Mouse (Mus musculus): ENCODE measurements at regions not wholly inside any gene's neighbourhood (a gene's known extent, or its start where the extent isn't known, plus 50 kb on each side); places are given as distances from the start of the nearest gene placed in this dataset.

- DNase-seq, result no peak
Measured at GRCm38 (mm10) chr13:25494492-25495034, 224.3 kb upstream of the Nrsn1 start.

- no peak for DNase-seq
Measured at GRCm38 (mm10) chr13:25490036-25490435, 219.7 kb upstream of the Nrsn1 start.

GRCm38 (mm10) chr13:25483309-25483708, 213.0 kb upstream of the Nrsn1 start:
- no peak for DNase-seq

- no peak for DNase-seq
Measured at GRCm38 (mm10) chr13:25451917-25452316, 181.6 kb upstream of the Nrsn1 start.

GRCm38 (mm10) chr13:25451357-25451861, 181.1 kb upstream of the Nrsn1 start:
- DNase-seq, result no peak

GRCm38 (mm10) chr13:25429701-25430418, 159.6 kb upstream of the Nrsn1 start:
- no peak for DNase-seq

GRCm38 (mm10) chr13:25403182-25403795, 133.0 kb upstream of the Nrsn1 start:
- DNase-seq, result no peak

GRCm38 (mm10) chr13:25402691-25403090, 132.4 kb upstream of the Nrsn1 start:
- no peak for DNase-seq

GRCm38 (mm10) chr13:25401936-25402504, 131.7 kb upstream of the Nrsn1 start:
- no peak for DNase-seq

GRCm38 (mm10) chr13:25392770-25393290, 122.5 kb upstream of the Nrsn1 start:
- no peak for DNase-seq

- no peak for DNase-seq
Measured at GRCm38 (mm10) chr13:25362627-25362967, 92.3 kb upstream of the Nrsn1 start.

GRCm38 (mm10) chr13:25361850-25362626, 91.7 kb upstream of the Nrsn1 start:
- DNase-seq, result no peak

- no peak for DNase-seq
Measured at GRCm38 (mm10) chr13:25347558-25347957, 77.3 kb upstream of the Nrsn1 start.

- no peak for DNase-seq
Measured at GRCm38 (mm10) chr13:25343309-25343708, 73.0 kb upstream of the Nrsn1 start.

GRCm38 (mm10) chr13:25341826-25342225, 71.5 kb upstream of the Nrsn1 start:
- DNase-seq, result no peak

GRCm38 (mm10) chr13:25333803-25334202, 63.5 kb upstream of the Nrsn1 start:
- no peak for DNase-seq

All from cerebellum, adult 9-11 months (tissue).